Mouse (Mus musculus): ENCODE data around the gene Trnt1.
A peak's percentile ranks its signal among the peaks of the same experiment; 100 is the strongest.

The Trnt1 gene

DNA sequence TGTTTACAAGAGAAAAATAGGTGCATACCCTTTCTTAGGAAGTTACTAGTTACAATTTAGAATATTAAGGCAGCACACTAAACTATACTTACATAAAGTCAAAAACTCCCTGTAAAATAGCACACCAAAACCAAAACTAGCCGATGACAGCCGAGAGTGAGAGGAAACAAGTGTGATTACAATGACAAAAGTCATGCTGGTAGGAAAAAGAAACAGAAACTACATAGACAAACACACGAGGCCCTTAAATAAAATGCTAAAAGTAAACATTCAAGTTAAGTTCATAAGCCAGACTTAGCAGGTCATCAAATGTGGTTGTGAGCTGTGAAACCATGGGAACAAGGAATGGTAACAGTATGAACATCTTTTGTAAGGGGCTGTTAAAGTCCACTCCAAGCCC is 18.2 kb downstream of the Trnt1 start:
- no peak for DNase-seq (ENCODE audit: low read depth, low spot score)

DNA sequence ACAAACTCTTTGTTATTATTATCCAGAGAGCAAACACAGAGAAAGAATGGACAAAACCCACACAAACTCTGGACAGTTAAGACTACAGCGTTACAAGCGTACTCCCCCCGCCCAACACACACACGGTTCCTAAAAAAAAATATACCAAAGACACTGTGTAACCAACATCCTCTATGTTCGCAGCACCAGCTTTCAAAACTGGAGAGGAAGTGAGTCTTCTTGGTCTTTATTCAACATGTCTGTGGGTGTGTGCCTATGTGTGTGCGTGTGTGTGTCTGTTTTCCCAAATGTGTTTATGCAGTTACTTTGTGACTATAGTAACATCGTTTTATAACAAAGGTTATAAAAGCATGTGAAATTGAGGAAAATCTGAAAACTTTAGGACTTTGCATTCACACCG is 22.5 kb downstream of the Trnt1 start:
- no peak for DNase-seq (ENCODE audit: low read depth, low spot score)

DNA sequence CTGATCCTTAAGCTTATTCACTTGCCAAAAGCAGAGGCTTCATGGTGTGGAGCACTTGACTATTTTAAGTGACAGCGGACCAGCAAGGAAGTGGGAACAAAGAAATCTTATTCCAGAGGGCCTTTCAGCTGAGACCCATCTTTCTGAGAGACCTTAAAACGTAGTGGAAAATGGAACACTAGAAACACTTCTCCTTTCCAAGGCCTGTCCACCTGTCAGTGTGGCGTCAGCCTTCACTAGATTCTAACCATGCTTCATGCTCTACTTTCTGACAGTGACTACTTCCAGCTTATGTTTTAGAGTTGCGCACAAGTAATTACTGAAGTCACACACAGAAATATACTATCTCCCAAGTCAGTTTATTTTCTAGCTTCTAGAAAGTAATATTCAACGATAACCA is 23.6 kb downstream of the Trnt1 start:
- DNase-seq (ENCODE audit: low read depth, low spot score): no peak

DNA sequence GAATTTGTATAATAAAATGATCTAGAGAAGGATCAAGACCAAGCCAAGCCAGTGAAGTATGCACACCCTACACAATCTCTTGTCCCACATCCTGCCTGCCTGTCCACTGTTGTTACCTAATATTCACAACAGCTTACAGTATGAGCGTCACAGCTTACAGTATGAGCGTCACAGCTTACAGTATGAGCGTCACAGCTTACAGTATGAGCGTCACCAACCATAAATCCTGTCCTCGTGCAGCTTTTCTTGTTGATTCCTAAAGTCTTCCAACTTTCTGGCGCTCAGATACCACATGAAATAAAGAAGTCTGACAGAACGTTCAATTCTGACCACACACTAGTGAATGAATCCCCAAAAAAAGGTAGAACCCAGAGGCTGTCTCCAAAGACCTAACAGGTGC is 24.2 kb downstream of the Trnt1 start:
- no peak for DNase-seq (ENCODE audit: low read depth, low spot score)

DNA sequence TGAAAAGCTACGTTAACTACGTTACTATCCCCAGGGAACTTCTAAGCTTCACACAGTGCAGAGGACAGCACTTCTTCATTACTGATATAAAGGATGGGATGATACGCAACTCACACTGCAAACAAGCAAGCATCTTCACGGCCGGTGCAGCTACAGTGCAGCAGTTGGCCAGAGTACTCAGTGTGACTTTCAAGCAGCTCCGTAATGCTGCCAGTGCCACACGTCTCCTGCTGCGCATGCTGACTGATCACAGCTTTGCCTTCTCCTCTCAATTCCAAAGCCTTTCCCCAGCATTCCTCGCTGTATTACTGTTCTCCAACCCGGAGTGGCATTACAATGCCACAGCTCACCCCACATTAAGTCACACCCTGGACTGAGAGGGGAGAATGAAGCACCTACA is 24.7 kb downstream of the Trnt1 start:
- DNase-seq (ENCODE audit: low read depth, low spot score): no peak

DNA sequence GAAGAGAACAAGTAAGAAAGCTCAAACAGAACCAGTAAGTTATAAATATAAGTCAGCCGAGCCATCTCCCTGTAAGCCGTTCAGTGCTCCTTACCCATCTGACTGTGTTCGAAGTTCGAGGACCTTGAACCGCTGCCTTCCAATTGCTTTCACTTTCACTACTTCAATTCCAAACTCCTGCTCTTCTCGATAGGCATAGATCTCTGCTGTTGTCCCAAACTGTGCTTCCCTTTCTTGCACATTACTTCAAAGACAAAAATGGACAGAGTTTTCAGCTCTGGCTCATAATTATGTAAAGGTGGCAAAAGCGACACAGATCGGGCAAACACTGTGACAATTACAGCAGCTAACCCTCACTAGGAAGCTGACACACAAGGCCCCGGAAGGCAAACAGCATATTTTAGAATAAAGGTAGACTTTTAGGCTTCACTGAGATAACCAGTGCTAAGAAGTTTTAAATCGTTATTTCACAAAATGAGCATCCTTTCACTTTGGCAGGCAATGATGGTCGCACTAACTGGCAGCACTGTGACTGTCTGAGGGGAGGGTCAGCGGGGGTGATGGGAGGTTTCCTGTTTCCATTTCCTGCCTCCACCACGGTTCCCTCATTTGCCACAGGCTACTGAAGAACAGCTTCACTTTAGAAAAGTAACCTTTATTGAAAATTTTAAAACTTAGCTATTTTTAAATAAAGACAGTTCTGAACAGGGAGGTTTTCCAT is 25.3 kb downstream of the Trnt1 start:
- no peak for DNase-seq (ENCODE audit: low read depth, low spot score)

DNA sequence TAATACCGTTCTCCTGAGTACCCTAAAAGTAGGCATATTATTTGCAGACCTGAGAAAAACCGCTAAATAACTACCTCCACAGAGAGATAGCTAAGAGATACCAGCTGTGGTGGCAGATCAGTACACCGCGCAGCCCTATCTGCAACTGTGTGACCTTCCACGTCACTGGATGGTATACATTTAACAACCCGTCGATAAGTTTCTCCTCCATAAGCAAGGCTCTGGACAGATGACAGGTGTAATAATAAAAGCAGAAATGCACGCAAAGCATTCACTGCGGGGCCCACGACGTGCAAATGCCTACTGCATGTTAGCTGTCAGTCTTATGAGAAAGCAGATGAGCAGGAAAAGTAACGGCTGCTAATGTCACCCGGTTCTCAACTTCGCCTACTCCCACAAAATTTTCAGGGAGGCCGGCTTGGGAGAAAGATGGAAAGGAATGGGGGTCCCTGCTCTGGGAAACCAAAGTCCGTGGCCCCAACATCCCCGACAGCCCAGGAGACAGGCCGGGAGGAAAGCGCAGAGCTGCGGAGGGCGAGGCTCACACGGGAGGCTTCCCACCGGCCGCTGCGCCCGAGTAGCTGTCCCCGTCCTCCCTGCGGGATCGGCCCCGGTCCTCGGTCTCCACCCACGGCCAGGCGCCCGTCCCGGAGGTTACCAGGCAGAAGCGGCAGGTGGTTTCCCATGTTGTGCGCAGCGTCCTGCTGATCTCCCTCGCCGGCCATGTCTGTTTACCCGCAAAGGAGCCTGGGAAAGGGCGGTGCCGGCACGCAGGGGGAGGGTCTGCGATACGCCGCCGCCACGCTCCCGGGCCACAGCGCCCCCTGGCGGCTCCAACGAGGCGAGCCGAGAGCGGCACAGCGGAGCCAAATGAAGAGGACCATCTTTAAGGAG is 30.7 kb downstream of the Trnt1 start, which contains the start of gene Crbn:
TSS of gene Crbn (minus strand) at position 745 of the 894 bp plus-strand sequence.
- peak; percentile 92 for DNase-seq (ENCODE audit: low read depth, low spot score)

DNA sequence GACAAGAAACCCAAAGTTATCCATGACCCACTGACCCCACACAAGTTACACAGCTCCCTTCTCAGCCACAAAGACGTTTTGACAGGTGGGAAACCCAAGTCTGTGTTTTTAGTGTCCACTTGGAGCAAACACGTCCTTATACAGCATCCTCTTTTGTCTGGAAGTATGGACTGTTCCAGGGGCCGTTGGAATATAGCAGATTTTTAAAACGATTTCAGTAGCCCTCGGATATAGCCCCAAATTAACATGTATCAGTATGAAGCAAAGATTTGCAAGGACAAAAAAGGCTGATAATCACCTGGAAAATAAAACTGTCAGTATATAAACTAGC is 31.3 kb downstream of the Trnt1 start:
- no peak for DNase-seq (ENCODE audit: low read depth, low spot score)

DNA sequence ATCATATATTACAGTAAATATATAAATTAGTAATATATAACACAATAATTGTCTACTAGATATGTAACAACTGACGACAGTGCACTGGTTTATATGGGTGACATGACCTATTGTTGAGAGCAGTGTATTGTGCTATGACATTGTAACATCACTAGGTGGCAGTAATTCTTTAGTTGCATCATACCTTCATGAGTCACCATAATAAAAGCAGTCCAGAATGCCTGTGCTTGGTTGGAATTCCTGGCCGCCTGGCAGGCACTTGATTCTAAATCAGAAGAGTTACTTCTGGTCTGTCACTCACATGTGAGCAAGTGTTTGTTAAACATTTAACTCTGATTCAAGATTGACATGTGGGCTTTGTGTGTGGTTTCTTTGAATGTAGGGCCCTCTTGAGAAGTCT is 36.0 kb downstream of the Trnt1 start:
- peak; percentile 59 for DNase-seq (ENCODE audit: low read depth, low spot score)

DNA sequence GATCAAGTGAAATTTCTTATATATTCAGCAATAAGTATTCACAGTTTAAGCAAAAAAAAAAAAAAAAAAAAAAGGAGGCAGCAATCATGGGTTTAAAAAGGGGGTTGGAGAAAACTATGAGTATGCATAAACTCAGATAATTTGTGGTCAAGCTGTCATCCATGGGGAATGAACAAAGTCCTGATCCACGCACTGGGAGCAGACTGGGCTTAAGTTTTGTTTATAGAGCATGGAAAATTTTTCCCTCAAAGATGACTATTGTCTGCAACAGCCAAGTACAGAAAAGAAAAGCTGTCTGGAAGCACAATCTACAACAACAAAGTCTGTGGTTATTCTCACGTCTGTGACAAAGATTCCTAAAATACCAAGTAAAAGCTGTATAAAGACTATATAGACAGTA is 40.2 kb downstream of the Trnt1 start:
- DNase-seq (ENCODE audit: low read depth, low spot score): no peak

DNA sequence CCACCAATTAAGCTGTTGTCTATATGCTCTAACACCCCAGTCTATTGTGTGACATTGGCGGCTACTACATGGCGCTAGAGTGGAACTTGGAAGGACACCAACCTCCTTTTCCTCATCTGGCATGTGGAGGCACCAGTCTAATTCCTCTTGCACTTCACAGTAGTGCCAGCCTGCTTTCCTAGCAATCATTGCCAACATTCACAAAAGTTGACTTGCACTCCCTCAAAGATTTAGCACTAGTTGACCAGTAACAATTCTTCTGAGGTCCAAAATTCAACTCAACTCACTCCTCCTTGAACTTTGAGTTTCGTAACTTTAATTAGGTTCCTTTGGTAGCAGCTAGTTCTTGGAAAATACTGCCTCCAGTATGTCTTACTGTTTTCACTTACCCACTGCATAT is 41.8 kb downstream of the Trnt1 start:
- no peak for DNase-seq (ENCODE audit: low read depth, low spot score)

DNA sequence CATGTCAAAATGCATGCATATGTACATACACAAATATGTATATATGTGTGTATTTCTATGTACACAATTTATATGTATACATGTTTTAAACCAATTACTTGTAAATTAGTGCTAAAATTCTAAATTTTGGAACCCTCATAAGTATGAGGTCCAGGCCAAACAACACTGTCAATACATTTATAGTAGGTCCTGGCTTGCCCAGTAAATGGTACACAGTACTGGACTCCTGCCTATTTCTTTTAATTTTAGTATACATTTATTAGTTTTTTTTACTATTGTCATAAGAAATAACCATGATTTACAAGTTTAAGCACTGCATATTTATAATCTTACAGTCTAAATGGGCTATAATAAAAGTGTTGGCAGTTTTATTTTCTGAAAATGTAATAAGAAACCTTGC is 50.3 kb downstream of the Trnt1 start:
- DNase-seq (ENCODE audit: low read depth, low spot score): no peak

DNA sequence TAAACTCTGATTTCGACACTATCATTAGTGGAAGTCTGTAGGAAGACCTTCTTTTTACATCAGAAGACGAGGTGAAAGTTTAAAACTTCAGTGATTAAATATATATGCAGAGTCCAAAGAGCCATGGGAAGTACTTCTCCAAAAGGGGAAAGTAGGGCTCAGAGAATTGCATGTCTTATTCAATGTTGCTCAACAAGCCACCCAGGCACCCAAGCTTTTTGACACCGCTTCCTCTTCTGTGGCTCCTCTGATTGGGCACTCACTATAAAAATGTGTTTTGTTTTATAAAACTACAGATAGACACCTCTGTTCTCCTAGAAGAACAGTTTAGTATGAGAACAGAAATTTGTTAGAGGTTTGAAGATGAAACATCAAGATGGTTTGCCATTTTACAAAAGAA is 51.0 kb downstream of the Trnt1 start:
- DNase-seq (ENCODE audit: low read depth, low spot score): no peak

DNA sequence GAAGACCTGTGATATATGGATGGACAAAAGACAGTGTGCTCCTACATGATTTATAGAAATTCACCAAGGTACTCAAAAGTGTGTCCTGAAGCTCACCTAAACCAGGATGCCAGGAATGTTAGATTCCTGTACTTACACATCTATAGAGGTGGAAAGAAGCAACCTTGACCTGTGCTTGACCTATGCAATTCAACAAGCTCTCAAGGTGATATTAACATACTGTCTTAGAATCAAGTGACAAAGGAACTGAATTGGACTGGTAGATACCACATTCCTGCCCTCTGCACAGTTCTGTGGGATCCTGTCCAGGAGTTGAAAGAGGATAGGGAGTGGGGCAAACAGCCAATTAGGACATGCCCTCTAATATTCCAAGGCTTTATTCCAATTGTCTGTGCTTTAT is 51.6 kb downstream of the Trnt1 start:
- no peak for DNase-seq (ENCODE audit: low read depth, low spot score)

DNA sequence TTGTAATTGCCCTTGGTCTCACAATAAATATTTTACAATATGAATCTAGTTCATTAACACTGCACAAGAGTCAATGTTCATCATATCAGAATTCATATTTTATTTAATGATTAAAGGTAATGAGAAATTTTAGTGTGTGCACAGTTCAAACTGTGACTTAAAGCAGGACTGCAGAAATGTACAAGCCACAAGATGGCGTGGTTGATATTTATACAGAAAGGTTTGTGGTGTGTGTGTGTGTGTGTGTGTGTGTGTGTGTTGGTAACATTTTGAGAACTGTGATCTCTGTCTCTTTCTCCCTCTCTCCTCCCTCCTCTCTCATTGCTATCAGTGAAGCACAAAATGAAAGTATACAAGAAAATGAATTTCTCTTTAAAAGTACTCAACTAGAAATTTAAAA is 53.4 kb downstream of the Trnt1 start:
- no peak for DNase-seq (ENCODE audit: low read depth, low spot score)
